Mouse (Mus musculus): Measurements from ENCODE around the gene Nrap.

The Nrap gene

GRCm38 (mm10) chr19:56294654-56295399 is 95.0 kb downstream of the Nrap start:
- DNase-seq, result peak; percentile 81

GRCm38 (mm10) chr19:56292335-56292734 is 97.5 kb downstream of the Nrap start:
- DNase-seq, result no peak

GRCm38 (mm10) chr19:56291898-56292297 is 97.9 kb downstream of the Nrap start:
- no peak for DNase-seq

DNA sequence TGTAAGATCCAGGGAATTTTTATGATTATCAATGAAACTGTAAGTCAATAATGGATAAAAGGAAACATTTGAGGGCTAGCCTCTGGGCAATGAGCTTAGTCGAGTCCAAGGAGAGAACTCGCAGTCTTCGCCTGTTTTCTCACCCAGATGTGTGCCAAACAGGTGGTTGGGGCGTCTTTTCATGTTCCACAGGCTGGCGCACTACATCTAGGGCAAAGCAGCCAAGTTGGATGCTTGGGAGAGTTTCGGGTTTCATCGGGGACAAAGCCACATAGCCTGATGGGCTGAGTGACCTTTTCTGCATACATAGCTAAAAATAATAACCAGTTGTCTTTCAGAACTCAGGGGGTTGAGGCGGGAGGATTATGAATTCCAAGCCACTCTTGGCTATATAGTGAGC is 100.2 kb downstream of the Nrap start:
- no peak for DNase-seq

DNA sequence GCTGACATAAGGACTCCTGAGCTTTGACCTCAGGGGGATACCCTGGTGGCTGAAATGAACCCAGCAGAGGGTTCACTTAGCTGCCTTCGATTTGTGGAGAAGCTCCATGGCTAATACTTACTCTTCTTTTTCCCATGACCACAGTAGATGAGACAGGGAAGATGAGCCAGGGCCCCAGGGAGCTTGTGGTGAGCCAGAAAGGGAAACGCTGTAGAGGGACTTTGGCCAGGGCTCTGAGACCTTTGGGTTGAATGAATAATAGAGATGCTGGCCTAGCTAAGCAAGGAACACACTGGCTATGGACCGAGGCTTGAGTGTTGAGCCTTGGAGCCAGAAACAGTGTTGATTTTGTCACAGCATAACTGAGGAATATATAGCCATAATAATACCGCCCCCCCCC is 101.4 kb downstream of the Nrap start:
- peak; percentile 53 for DNase-seq

- peak; percentile 15 for DNase-seq
These were observed 102.1 kb downstream of the Nrap start for GRCm38 (mm10) chr19:56287580-56288367.

- DNase-seq, result peak; percentile 37
These were observed 103.0 kb downstream of the Nrap start, which contains the start of gene Habp2 for GRCm38 (mm10) chr19:56286866-56287265. TSS of gene Habp2 (plus strand) at chr19:56287137.

DNA sequence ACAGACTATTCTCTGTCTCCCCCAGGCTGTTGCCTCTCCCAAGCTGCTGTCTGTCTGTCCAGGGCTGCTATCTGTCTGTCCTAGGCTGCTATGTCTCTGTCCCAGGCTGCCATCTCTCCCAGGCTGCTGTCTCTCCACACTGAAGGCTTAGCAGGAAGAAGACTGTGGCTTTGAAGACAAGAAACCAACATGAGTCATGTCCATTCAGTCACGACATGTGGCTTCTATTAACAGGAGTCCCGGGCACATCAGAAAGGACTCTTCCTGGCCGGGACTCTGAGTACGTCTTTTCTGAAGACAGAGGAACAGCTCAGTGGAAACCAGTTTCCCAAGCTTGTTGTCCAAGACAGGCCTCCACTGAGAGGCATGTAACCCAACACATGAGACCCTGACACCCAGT is 104.6 kb downstream of the Nrap start:
- DNase-seq, result no peak

- no peak for DNase-seq
These were observed 111.5 kb downstream of the Nrap start for GRCm38 (mm10) chr19:56278366-56278765.

DNA sequence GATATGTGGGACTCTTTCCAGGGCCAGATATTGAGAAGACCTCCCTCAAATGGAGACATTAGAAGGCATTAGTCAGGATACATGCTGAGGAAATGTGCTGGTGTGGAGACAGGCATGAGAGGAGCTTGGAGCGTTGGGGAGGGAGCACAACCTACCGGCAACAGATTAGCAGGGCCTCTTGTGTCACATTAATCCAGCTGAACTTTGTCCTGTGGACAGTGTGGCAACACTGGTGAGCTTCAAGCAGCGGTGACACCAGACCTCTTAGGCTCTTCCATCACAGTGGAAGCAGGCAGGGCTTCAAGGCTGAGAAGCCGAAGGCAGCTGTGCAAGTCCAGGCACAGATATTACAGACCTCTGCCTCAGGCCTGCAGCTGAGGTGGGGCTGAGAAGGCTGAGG is 111.9 kb downstream of the Nrap start:
- no peak for DNase-seq

GRCm38 (mm10) chr19:56277140-56277804 is 112.6 kb downstream of the Nrap start:
- DNase-seq, result no peak

DNA sequence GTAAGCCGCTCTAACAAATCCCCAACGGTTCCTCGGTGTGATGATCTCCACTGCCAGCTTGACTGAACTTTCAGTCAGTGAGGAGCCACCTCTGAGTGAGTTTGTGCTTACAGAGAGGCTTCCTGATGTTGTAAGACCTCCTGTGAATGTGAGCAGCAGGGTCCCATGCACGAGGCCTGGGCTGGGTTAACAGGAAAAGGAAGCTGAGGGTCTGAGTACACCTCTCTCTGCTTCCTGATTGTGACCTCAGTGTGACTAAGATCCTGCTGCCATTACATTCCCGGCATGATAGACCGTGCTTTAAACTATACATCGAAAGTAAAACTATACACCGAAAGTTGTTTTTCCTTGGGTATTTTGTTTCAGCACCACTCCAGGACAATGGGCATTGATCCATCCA is 117.8 kb downstream of the Nrap start:
- DNase-seq, result no peak

All from kidney, adult 11 months (tissue).